Mouse (Mus musculus): Measurements from ENCODE around the gene Xlr4a.
"Not testable (repeated sequence)": the region's sequence is repeated elsewhere in the genome, so short reads cannot be mapped to it uniquely, and the experiment has no call there.

DNA sequence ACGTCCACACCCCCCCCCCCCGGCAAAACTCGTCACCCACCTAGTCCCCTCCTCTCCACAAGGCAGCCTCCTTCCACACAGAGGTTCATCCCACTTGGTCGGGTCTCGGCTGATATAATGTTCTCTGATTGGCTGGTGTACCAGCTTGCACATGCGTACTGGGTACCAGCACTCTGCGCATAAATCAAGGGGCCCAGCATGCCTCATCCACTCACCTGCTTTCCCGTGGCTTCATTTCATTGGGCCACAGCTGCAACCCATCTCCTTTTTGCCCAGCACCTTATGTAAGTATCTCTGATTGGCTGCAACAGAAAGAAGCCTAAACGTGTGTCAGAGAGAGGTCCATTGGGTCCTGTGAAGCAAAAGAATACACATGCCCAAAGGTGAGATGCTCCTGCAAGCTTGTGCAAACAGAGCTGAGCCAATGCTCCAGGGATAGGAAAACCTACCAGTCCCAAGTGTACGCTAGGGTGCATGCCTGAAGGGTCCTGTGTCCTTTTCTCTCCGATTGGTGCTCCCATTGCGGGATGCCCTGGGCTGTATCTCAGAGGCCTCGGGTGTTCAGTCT is 14.7 kb upstream of the Xlr4a start, which contains the start of gene Xlr3a:
- TF ChIP-seq CTCF (IDR thresholded peaks at IDR 0.05; ENCODE audit: borderline replicate concordance, control insufficient read depth, extremely low read depth, insufficient read depth, low read length, poor library complexity); POLR2A (IDR thresholded peaks at IDR 0.05; ENCODE audit: control insufficient read depth, extremely low read depth, insufficient read depth, low read length, poor library complexity): not testable (repeated sequence)

Data from thymus, adult 2 months (tissue).